Mouse (Mus musculus) hindbrain, embryonic 16.5 days (tissue): ENCODE results near the gene Alox8. TPM values are rescaled to one million over a fixed set of nuclear protein-coding genes. Genes with fewer than 3 reads are reported as not detected.

ENCODE experiments used
- ATAC-seq: fragments of 200-750 bp; cut with Nextera tagmentation; 2 replicates; pipeline ENCODE4 v1.8.0; 2017; ENCODE audit warnings: moderate TSS enrichment, moderate library complexity
- H3K27ac ChIP-seq: fragments of 300-500 bp; sonication (generic); 2 replicates; pipeline ENCODE4 v1.5.1; 2014; ENCODE audit warnings: low read depth, mild to moderate bottlenecking, control low read depth, low read length, moderate library complexity
- H3K27me3 ChIP-seq: fragments of 300-500 bp; sonication (generic); replicated peaks from 2 replicates; pipeline ENCODE4 v1.6.1; 2014; ENCODE audit warnings: low read length; ENCODE audit not compliant: control insufficient read depth, insufficient read depth
- H3K36me3 ChIP-seq: fragments of 300-500 bp; sonication (generic); 2 replicates; pipeline ENCODE4 v1.6.1; 2014; ENCODE audit warnings: mild to moderate bottlenecking, low read length, moderate library complexity, mixed read lengths; ENCODE audit not compliant: control insufficient read depth, insufficient read depth
- H3K4me1 ChIP-seq: fragments of 300-500 bp; sonication (generic); 2 replicates; pipeline ENCODE4 v1.6.1; 2014; ENCODE audit warnings: low read depth, low read length; ENCODE audit not compliant: control insufficient read depth, insufficient read depth
- H3K4me2 ChIP-seq: fragments of 300-500 bp; sonication (generic); 2 replicates; pipeline ENCODE4 v1.6.1; 2014; ENCODE audit warnings: mild to moderate bottlenecking, low read length, control low read depth, moderate library complexity
- H3K4me3 ChIP-seq: fragments of 300-500 bp; sonication (generic); 2 replicates; pipeline ENCODE4 v1.5.1; 2014; ENCODE audit warnings: mild to moderate bottlenecking, low read length, control low read depth, moderate library complexity
- H3K9ac ChIP-seq: fragments of 300-500 bp; sonication (generic); 2 replicates; pipeline ENCODE4 v1.6.1; 2014; ENCODE audit warnings: low read depth, mild to moderate bottlenecking, control low read depth, low read length, moderate library complexity
- H3K9me3 ChIP-seq: fragments of 300-500 bp; sonication (generic); 2 replicates; pipeline ENCODE4 v1.6.1; 2014; ENCODE audit warnings: mild to moderate bottlenecking, low read length, moderate library complexity; ENCODE audit not compliant: control insufficient read depth
- WGBS: fragments of 180-500 bp; shearing (Covaris S2); extraction: QIAGEN DNeasy Blood & Tissue Kit; methylation state at CpG from one replicate; pipeline ENCODE4 v1.1.7; 2014; 5-methylcytosine and 5-hydroxymethylcytosine counted together
- polyA plus RNA-seq: library from polyadenylated mRNA; unstranded; fragments of >200 nt; fragmentation: Nextera tagmentation; extraction: Ambion mirVana; gene quantifications from 2 replicates; pipeline ENCODE4 v1.2.1, GENCODE M21; 2015

The Alox8 gene
- polyA plus RNA-seq, 1 experiment from 2014 or later, result 0.73 TPM

DNA sequence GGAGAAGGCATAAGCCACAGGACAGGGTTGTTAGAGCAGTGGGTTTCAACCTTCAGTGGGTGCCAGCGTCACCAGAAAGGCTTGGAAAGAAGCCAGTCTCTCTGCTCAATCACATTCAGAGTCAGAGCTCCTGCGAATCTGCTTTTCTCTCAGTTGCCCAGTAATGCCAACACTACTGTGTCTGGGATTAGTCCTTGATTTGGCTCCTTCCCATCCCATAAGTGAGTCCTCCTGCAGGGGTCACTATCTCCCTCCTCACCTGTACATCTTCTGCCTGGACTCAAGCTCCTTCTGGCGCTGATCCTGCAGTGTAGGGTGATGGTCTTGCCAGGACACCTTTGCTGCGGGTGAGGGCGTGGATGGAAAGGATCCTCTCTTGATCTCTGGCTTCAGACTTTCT is 877 bp downstream of the Alox8 start:
- Histone ChIP-seq H3K27me3 (peaks cover 16% of the 10 kb centered on the region), H3K27ac (no peak overlapping the region), H3K9me3 (no peaks in the 10 kb centered on the region), H3K4me3 (peak overlapping the region; percentile 34), H3K4me2 (peak overlapping the region; percentile 59), H3K36me3 (no peaks in the 10 kb centered on the region), H3K4me1 (peaks cover 10% of the 10 kb centered on the region; the same call in 1 of the 2 replicates), H3K9ac (peak overlapping the region; percentile 46)
- no peak for ATAC-seq
- whole genome bisulfite sequencing, result 11% methylated on average over 5 of the region's 5 CpGs

DNA sequence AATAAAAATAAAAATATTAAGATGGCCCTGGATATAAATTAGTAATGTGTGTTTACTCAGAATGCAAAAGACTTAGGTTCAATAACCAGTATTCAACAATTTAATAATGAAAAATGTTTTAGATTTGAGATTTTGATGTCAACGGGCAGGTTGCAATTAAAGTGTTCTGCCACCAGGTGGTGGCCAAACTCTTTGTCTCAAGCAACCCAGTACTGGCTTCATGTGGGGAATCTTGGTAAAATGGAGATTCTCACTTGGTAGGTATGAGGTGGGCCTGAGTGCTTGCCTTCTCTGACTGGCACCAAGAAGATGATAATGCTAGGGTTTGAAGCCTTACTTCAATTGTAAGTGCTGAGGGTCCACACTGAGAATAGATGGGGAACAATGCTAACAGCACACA is 4.8 kb downstream of the Alox8 start:
- 0 out of 2 replicates have a peak, but pooled peaks have one; percentile 52 for ATAC-seq
- Histone ChIP-seq H3K9ac (no peak overlapping the region), H3K4me2 (no peak overlapping the region), H3K4me1 (peaks cover 10% of the 10 kb centered on the region; the same call in 1 of the 2 replicates), H3K9me3 (no peaks in the 10 kb centered on the region), H3K36me3 (no peaks in the 10 kb centered on the region), H3K27ac (no peak overlapping the region), H3K27me3 (peaks cover 11% of the 10 kb centered on the region), H3K4me3 (no peak overlapping the region)
- 0% methylated on average over 1 of the region's 1 CpGs for WGBS

DNA sequence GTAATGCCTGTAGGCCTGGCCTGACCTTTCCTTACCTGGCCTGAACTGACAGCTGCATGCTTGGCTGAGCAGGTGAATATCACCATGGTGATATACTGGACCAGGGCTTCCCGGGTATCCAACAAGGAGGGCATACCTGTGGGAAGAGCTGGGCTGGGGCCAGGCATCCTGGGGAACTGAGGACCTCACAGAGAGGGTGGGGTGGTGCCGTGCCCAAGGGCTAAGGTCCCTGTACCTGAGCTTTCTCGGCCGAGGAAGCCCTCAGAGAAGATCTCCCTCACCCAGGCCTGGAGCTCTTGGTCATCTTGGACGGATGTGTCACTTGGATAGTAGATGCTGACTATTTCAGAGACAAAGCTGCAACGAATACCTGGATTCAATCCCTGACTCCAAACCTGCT is 11.7 kb downstream of the Alox8 start:
- no peak overlapping the region for H3K4me2 ChIP-seq
- 93% methylated on average over 6 of the region's 6 CpGs for WGBS
- no peaks in the 10 kb centered on the region for H3K36me3 ChIP-seq
- no peak for ATAC-seq
- H3K9me3 ChIP-seq, result no peaks in the 10 kb centered on the region
- H3K9ac ChIP-seq, result no peak overlapping the region
- no peak overlapping the region for H3K4me3 ChIP-seq
- no peaks in the 10 kb centered on the region for H3K27me3 ChIP-seq
- no peak overlapping the region for H3K27ac ChIP-seq
- H3K4me1 ChIP-seq, result no peaks in the 10 kb centered on the region

DNA sequence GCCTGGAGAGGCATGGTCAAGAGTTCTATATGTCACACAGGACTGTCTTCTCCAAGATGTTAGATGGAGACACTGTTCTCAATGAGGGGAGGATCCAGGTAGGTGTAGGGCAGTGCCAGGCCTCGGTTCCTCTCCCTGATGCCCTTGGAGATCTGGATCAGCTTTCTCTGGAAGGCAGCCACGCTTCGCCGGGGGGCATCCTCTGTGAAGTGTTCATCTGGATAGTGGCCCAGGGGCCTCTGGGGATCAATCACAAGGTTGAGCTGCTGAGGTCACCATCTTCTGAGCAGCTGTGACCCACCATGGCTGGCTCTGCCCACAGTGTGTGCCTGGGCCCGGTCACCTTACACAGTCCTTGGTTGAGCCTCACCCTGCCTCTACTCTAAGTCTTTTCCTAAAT is 12.6 kb downstream of the Alox8 start:
- Histone ChIP-seq H3K4me2 (no peak overlapping the region), H3K4me3 (no peak overlapping the region), H3K4me1 (no peaks in the 10 kb centered on the region), H3K9ac (no peak overlapping the region), H3K27me3 (no peaks in the 10 kb centered on the region), H3K36me3 (no peaks in the 10 kb centered on the region), H3K9me3 (no peaks in the 10 kb centered on the region), H3K27ac (no peak overlapping the region)
- ATAC-seq, result no peak
- 86% methylated on average over 5 of the region's 5 CpGs for WGBS

DNA sequence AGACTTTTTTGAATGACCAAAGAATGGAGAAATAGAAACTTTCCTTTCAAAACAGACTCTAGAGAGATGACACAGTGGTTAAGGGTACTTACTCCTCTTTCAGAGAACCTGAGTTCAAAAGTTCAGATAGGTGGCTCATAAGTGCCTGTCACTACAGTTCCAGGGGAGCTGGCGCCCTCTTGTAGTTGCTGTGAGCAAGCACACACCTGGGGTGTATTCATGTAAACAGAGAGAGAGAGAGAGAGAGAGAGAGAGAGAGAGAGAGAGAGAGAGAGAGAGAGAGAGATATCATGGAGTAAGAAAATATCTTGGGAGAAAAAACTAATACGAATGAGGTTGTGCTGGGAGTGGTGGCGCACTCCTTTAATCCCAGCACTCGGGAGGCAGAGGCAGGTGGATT is 17.5 kb downstream of the Alox8 start:
- Histone ChIP-seq H3K27ac (no peak overlapping the region), H3K36me3 (no peaks in the 10 kb centered on the region), H3K27me3 (no peaks in the 10 kb centered on the region), H3K9me3 (no peaks in the 10 kb centered on the region), H3K9ac (no peak overlapping the region), H3K4me3 (no peak overlapping the region), H3K4me1 (no peaks in the 10 kb centered on the region), H3K4me2 (no peak overlapping the region)
- no peak for ATAC-seq
- 86% methylated on average over 4 of the region's 4 CpGs for WGBS

DNA sequence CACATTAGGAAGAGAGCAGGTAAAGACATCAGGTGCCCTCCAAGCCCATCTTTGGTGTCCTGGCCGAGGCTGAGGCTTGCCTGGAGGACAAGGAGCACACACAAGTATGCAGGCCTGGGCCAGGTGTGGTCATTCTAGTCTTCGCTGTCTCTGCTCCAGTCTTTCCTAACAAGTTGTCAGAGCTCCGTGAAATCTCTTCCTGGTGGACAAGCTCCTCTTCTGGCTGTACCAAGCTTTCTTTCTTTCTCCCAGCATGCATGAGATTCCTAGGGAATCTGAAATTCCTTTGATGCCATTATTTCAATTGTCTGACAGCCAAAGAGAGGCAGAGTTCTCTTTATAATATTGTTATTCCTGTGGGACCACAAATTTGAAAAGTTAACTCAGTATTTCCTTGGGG is 18.1 kb downstream of the Alox8 start:
- no peak for ATAC-seq
- H3K4me2 ChIP-seq, result no peak overlapping the region
- H3K9me3 ChIP-seq, result no peaks in the 10 kb centered on the region
- no peak overlapping the region for H3K27ac ChIP-seq
- no peaks in the 10 kb centered on the region for H3K27me3 ChIP-seq
- H3K4me1 ChIP-seq, result no peaks in the 10 kb centered on the region
- no peaks in the 10 kb centered on the region for H3K36me3 ChIP-seq
- WGBS, result 48% methylated on average over 3 of the region's 3 CpGs
- no peak overlapping the region for H3K9ac ChIP-seq
- H3K4me3 ChIP-seq, result no peak overlapping the region

DNA sequence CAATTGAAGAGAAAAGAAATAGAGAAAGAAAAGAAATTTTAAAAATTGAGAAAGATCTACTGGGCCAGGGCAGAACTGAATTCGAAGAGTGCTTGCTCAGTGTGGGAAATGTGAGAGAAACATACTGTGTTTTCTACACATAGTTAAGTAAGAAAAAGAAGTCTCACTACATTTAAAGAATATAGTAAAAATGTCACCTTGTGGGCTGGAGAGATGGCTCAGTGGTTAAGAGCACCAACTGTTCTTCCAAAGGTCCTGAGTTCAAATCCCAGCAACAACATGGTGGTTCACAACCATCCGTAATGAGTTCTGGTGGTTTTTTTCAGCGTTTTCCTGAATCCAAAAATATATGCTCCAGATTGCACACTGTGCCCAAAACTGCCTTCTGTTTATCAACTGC is 19.1 kb downstream of the Alox8 start:
- Histone ChIP-seq H3K27me3 (no peaks in the 10 kb centered on the region), H3K27ac (no peak overlapping the region), H3K4me3 (no peak overlapping the region), H3K36me3 (no peaks in the 10 kb centered on the region), H3K4me1 (no peaks in the 10 kb centered on the region), H3K9me3 (no peaks in the 10 kb centered on the region), H3K4me2 (no peak overlapping the region), H3K9ac (no peak overlapping the region)
- 87% methylated on average over 3 of the region's 3 CpGs for WGBS
- ATAC-seq, result no peak

DNA sequence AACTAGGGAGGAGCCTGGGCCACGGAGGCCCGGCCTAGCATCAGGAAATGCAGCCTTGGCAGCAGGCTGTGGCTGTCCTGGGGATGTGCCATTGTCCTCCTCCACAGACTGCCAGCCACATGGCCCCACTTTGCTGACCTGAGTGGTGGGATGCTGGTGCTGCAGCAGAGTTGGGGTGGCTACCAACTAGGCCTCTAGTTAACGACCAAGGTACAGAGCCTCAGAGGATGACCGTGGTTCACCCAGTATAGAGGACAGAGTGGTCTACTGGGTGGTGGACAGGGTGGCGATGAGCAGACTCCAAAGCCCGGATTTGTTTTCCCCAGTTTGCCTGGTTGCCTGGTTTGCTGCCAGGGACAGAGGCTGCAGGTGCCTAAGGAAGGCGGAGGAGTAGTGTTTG is 22.9 kb downstream of the Alox8 start:
- Histone ChIP-seq H3K27me3 (no peaks in the 10 kb centered on the region), H3K36me3 (no peaks in the 10 kb centered on the region), H3K9me3 (no peaks in the 10 kb centered on the region), H3K4me3 (no peak overlapping the region), H3K27ac (no peak overlapping the region), H3K4me2 (no peak overlapping the region), H3K4me1 (no peaks in the 10 kb centered on the region), H3K9ac (no peak overlapping the region)
- 83% methylated on average over 7 of the region's 7 CpGs for WGBS
- no peak for ATAC-seq

DNA sequence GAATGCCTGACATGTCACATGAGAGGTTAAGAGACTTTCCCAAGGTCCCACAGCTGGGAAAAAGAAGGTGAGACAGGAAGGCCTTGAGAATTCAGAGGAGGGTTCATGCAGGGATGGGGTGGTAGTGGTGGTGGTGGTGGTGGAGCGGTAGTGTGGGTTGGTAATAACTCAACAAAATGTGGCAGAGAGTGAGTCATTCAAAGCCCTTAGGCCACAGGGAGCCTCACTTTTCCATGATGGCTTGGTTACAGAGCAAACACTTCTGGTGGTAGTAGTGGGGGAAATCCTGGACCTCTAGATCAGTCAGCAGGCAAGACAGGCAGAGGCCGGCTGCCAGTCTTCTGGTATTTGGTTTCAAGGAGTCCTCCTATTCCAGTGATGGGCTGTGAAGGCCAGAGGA is 25.0 kb downstream of the Alox8 start:
- Histone ChIP-seq H3K9me3 (no peaks in the 10 kb centered on the region), H3K4me2 (no peak overlapping the region), H3K36me3 (no peaks in the 10 kb centered on the region), H3K27ac (no peak overlapping the region), H3K4me3 (no peak overlapping the region), H3K9ac (no peak overlapping the region), H3K27me3 (no peaks in the 10 kb centered on the region), H3K4me1 (no peaks in the 10 kb centered on the region)
- whole genome bisulfite sequencing, result 90% methylated on average over 2 of the region's 2 CpGs
- no peak for ATAC-seq

DNA sequence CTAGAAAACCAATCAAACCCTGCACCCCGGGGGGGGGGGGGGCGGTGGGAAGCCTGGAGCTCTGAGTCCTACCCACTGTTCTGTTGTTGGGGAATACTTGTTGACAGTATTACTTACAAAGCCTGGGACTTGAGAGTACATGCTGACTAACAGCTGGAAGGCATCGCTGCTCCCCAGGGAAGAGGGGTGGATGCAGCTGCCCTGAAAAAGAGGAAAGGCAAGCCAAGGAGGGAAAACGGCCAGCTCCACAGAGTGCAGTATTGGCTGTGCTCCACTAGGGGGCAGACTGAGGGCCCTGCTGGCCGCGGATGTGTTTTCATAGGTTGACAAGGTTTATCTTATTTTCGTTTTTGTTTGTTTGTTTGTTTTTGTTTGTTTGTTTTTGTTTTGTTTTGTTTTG is 26.0 kb downstream of the Alox8 start:
- 24% methylated on average over 7 of the region's 7 CpGs for WGBS
- no peak overlapping the region for H3K4me3 ChIP-seq
- H3K9ac ChIP-seq, result no peak overlapping the region
- H3K27me3 ChIP-seq, result no peaks in the 10 kb centered on the region
- H3K27ac ChIP-seq, result no peak overlapping the region
- ATAC-seq, result no peak
- H3K4me2 ChIP-seq, result no peak overlapping the region
- H3K36me3 ChIP-seq, result no peaks in the 10 kb centered on the region
- no peaks in the 10 kb centered on the region for H3K9me3 ChIP-seq
- no peaks in the 10 kb centered on the region for H3K4me1 ChIP-seq
